8 mouse cellular contexts compared by ENCODE assay signal in genomic region chr19:56549033-56549680, GRCm38 (mm10). TPM values are rescaled to one million over a fixed set of nuclear protein-coding genes. Genes with fewer than 3 reads are reported as not detected.
DNase-seq lines count a peak whose midpoint lies in the region; ATAC-seq and TF ChIP-seq lines count a peak whose summit lies in the region.

No protein-coding gene starts in this region.

- H3K9me3 ChIP-seq in lung, postnatal 0 days (ENCODE audit: low read length): no peaks in the 10 kb centered on the region
- H3K9me3 ChIP-seq in forebrain, embryonic 10.5 days: no peaks in the 10 kb centered on the region; the same call in 1 of the 2 replicates
- H3K9me3 ChIP-seq in midbrain, embryonic 15.5 days: no peaks in the 10 kb centered on the region

- no peak for ATAC-seq in lung, postnatal 0 days
- ATAC-seq in midbrain, embryonic 15.5 days (replicated peaks): peak; percentile 66; the same call in 1 of the 2 replicates
- ATAC-seq in megakaryocyte-erythroid progenitor cell, adult 5-6 weeks (replicated peaks; ENCODE audit: low FRiP score, low TSS enrichment, poor library complexity, severe bottlenecking): no peak

- TF ChIP-seq EP300 in lung, postnatal 0 days (IDR thresholded peaks at IDR 0.05): no peak

- H3K9ac ChIP-seq in lung, postnatal 0 days (replicated peaks; ENCODE audit: low read depth): peak overlapping the region; percentile 93
- peak overlapping the region; percentile 73 for H3K9ac ChIP-seq in midbrain, embryonic 15.5 days

- peaks cover 7% of the 10 kb centered on the region for H3K36me3 ChIP-seq in lung, postnatal 0 days (ENCODE audit: insufficient read depth, low read length)
- peaks cover 45% of the 10 kb centered on the region for H3K36me3 ChIP-seq in forebrain, embryonic 10.5 days (replicated peaks)
- peaks cover 1% of the 10 kb centered on the region; the same call in 1 of the 2 replicates for H3K36me3 ChIP-seq in kidney, adult 2 months (ENCODE audit: control insufficient read depth, insufficient read depth, low read length)
- H3K36me3 ChIP-seq in midbrain, embryonic 15.5 days (replicated peaks): peaks cover 15% of the 10 kb centered on the region

- no peaks in the 10 kb centered on the region for H3K27me3 ChIP-seq in lung, postnatal 0 days (replicated peaks; ENCODE audit: insufficient read depth, low read length)
- H3K27me3 ChIP-seq in forebrain, embryonic 10.5 days (ENCODE audit: poor library complexity, severe bottlenecking): no peaks in the 10 kb centered on the region
- no peaks in the 10 kb centered on the region for H3K27me3 ChIP-seq in kidney, adult 2 months (replicated peaks; ENCODE audit: control insufficient read depth, insufficient read depth, low read length)
- no peaks in the 10 kb centered on the region for H3K27me3 ChIP-seq in midbrain, embryonic 15.5 days (replicated peaks)

- TF ChIP-seq CTCF in lung, postnatal 0 days (IDR thresholded peaks at IDR 0.05): no peak
- no peak for TF ChIP-seq CTCF in kidney, adult 2 months (conservative IDR thresholded peaks at IDR 0.05; ENCODE audit: insufficient read depth, insufficient read length, low read depth, low read length)

- TF ChIP-seq POLR2A in kidney, adult 2 months (IDR thresholded peaks at IDR 0.05; ENCODE audit: low read depth, low read length): no peak

- peaks cover 3% of the 10 kb centered on the region; the same call in 1 of the 2 replicates for H3K4me1 ChIP-seq in lung, postnatal 0 days (ENCODE audit: insufficient read depth, low read depth, low read length)
- H3K4me1 ChIP-seq in forebrain, embryonic 10.5 days: peaks cover 30% of the 10 kb centered on the region
- peaks cover 9% of the 10 kb centered on the region; the same call in 1 of the 2 replicates for H3K4me1 ChIP-seq in kidney, adult 2 months (ENCODE audit: control insufficient read depth, insufficient read depth, low read length)
- H3K4me1 ChIP-seq in midbrain, embryonic 15.5 days: peaks cover 20% of the 10 kb centered on the region

- peak; percentile 58 for DNase-seq in lung, postnatal 0 days (ENCODE audit: low spot score)
- no peak for DNase-seq in lung, postnatal 36 days
- no peak for DNase-seq in forebrain, embryonic 10.5 days (ENCODE audit: extremely low spot score, low spot score)
- peak; percentile 61 for DNase-seq in kidney, adult 2 months
- no peak for DNase-seq in thymus, postnatal 36 days
- DNase-seq in ovary, adult 18-20 months (ENCODE audit: low spot score): no peak

- H3K4me3 ChIP-seq in lung, postnatal 0 days (ENCODE audit: low read depth, low read length): peak overlapping the region; percentile 90
- H3K4me3 ChIP-seq in forebrain, embryonic 10.5 days: peak overlapping the region; percentile 99
- peak overlapping the region; percentile 99 for H3K4me3 ChIP-seq in kidney, adult 2 months (ENCODE audit: insufficient read depth, low read depth, low read length)
- H3K4me3 ChIP-seq in midbrain, embryonic 15.5 days: peak overlapping the region; percentile 80

- peak overlapping the region; percentile 98 for H3K27ac ChIP-seq in lung, postnatal 0 days (ENCODE audit: low read length)
- H3K27ac ChIP-seq in forebrain, embryonic 10.5 days: peak overlapping the region; percentile 99
- peak overlapping the region; percentile 98 for H3K27ac ChIP-seq in kidney, adult 2 months (ENCODE audit: insufficient read depth, low read depth, low read length)
- peak overlapping the region; percentile 94 for H3K27ac ChIP-seq in midbrain, embryonic 15.5 days

- 14% methylated on average over 18 of the region's 18 CpGs for WGBS in lung, postnatal 0 days
- WGBS in forebrain, embryonic 10.5 days: 32% methylated on average over 18 of the region's 18 CpGs
- WGBS in kidney, adult 2 months: 16% methylated on average over 18 of the region's 18 CpGs
- 25% methylated on average over 18 of the region's 18 CpGs for WGBS in midbrain, embryonic 15.5 days

- peak overlapping the region; percentile 83 for H3K4me2 ChIP-seq in lung, postnatal 0 days (replicated peaks; ENCODE audit: low read depth, low read length)
- peak overlapping the region; percentile 58 for H3K4me2 ChIP-seq in midbrain, embryonic 15.5 days

RNA-seq across cellular contexts. Expression of gene Nhlrc2, which starts 1.1 kb away (rescaled TPM):
- polyA plus RNA-seq in lung, postnatal 0 days (2015; fragmentation: Nextera tagmentation; extraction: Ambion mirVana): 15.4 and 17.6 TPM in 2 replicates
- polyA plus RNA-seq in forebrain, embryonic 10.5 days (2016; fragmentation: Nextera tagmentation; extraction: Ambion mirVana): 13.7 and 15.8 TPM in 2 replicates
- polyA plus RNA-seq in kidney, adult 2 months (2012; rRNA removed): 6.3 and 6.6 TPM in 2 replicates
- 9.6 and 10.7 TPM in 2 replicates for polyA plus RNA-seq in midbrain, embryonic 15.5 days (2015; fragmentation: Nextera tagmentation; extraction: Ambion mirVana)
- 15.5 and 19.5 TPM in 2 replicates for total RNA-seq in megakaryocyte-erythroid progenitor cell, adult 5-6 weeks (2014; fragmentation: Nextera tagmentation)
- total RNA-seq in megakaryocyte-erythroid progenitor cell, adult 5-6 weeks (2017): 18.3 and 20.2 TPM in 2 replicates

RNA-seq across cellular contexts. Expression of gene Dclre1a, which starts 1.1 kb away (rescaled TPM):
- polyA plus RNA-seq in lung, postnatal 0 days (2015; fragmentation: Nextera tagmentation; extraction: Ambion mirVana): 14.7 and 16.7 TPM in 2 replicates
- 19.5 and 20.3 TPM in 2 replicates for polyA plus RNA-seq in forebrain, embryonic 10.5 days (2016; fragmentation: Nextera tagmentation; extraction: Ambion mirVana)
- polyA plus RNA-seq in kidney, adult 2 months (2012; rRNA removed): 5.7 and 5.9 TPM in 2 replicates
- 10.6 and 12.6 TPM in 2 replicates for polyA plus RNA-seq in midbrain, embryonic 15.5 days (2015; fragmentation: Nextera tagmentation; extraction: Ambion mirVana)
- total RNA-seq in megakaryocyte-erythroid progenitor cell, adult 5-6 weeks (2014; fragmentation: Nextera tagmentation): 27.8 and 52.0 TPM in 2 replicates
- total RNA-seq in megakaryocyte-erythroid progenitor cell, adult 5-6 weeks (2017): 19.5 and 32.9 TPM in 2 replicates

Comparison
In these comparisons a context has a peak if more than half of its experiments do, and no peak if none do; other contexts are left out.
1. DNase-seq: peak in lung, postnatal 0 days (single experiment) and kidney, adult 2 months (single experiment); none in lung, postnatal 36 days (single experiment), forebrain, embryonic 10.5 days (single experiment), thymus, postnatal 36 days (0 of 2) and ovary, adult 18-20 months (single experiment).
2. Peak in every context shown above with its lines, with median percentiles within 50 percentile points of each other: H3K27ac ChIP-seq and H3K4me3 ChIP-seq.